Mouse (Mus musculus) ES-Bruce4 (cell line): ENCODE results near the gene Il17a.

Experiments
- CTCF ChIP-seq: IDR thresholded peaks from one replicate; pipeline ENCODE4 v1.8.1; 2011; ENCODE audit warnings: low read depth, low read length
- EP300 ChIP-seq: IDR thresholded peaks from 2 replicates; pipeline ENCODE4 v1.6.1; 2011; ENCODE audit warnings: low read depth, low read length; ENCODE audit not compliant: insufficient read depth
- POLR2A ChIP-seq: IDR thresholded peaks from one replicate; pipeline ENCODE4 v1.8.1; 2011; ENCODE audit warnings: low read length; ENCODE audit not compliant: insufficient read depth

DNA sequence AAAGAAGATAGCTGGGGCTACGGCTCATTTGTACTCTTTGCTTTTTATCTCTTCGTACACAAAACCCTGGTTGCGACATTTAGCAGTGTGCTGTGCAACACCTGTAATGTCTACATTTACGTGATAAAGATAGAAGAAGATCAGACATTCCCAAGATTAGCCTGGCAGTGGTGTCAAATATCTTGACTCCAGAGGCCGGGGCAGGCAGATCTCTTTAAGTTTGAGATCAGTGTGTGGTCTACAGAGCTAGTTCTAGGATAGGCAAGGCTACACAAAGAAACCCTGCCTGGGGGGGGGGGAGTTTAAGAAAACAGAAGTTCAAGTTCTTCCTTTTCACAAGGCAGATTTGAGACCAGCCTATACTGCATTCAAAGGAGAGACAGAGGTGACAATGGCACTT is 29.6 kb downstream of the Il17a start:
- TF ChIP-seq POLR2A (no peak), CTCF (no peak), EP300 (no peak)
